Comparison of ENCODE assay signal across 18 mouse cellular contexts in the genomic region with DNA sequence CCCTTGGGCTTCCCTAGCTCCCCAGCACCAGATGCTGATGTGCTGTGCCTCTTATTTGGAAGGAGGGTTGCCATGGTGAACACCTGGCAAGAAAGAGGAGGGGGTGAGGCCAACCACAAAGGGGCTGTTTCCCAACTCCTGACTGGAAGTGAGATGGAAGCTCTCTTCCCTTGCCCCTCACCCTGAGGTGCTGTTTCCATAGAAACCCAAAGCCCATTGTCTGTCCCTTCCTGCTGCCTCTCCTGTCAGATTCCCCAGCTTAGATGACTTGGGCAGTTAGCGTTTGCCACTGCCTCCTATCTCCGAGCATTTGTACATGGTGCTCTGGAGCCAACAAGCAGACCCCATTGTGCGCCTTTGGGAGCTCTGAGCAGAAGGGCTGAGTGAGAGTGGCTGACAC. TPM values are rescaled to one million over a fixed set of nuclear protein-coding genes. Genes with fewer than 3 reads are reported as not detected.
DNase-seq lines count a peak whose midpoint lies in the region; ATAC-seq and TF ChIP-seq lines count a peak whose summit lies in the region.
"Had no signal": no experiment of that assay in that cellular context is flagged by ENCODE, and none has a peak within 500 bp of the region (broad histone marks: within the 10 kb centered on the region; RNA-seq: fewer than 3 reads in every experiment).

No protein-coding gene starts in this region.

- WGBS in forebrain, postnatal 0 days, result 26% methylated on average over 3 of the region's 3 CpGs
- 27% methylated on average over 3 of the region's 3 CpGs for WGBS in forebrain, embryonic 11.5 days
- WGBS in neural tube, embryonic 15.5 days, result 30% methylated on average over 3 of the region's 3 CpGs
- 58% methylated on average over 3 of the region's 3 CpGs for WGBS in limb, embryonic 13.5 days

- DNase-seq in forebrain, postnatal 0 days, result peak; percentile 41
- DNase-seq in forebrain, embryonic 11.5 days (ENCODE audit: low spot score), result no peak
- DNase-seq in neural tube, embryonic 10.5 days (ENCODE audit: extremely low spot score, low spot score), result no peak
- DNase-seq in retina, postnatal 1 day, result peak; percentile 53
- DNase-seq in lung, postnatal 4 days, result no peak
- DNase-seq in left cerebral cortex, adult 9 months (ENCODE audit: low spot score in 2 of 2), result no peak
- DNase-seq: cerebellum, adult 8-10 months; gastrocnemius, postnatal 36 days; kidney, adult 18-20 months; kidney, postnatal 10 days; left cerebral cortex, postnatal 4 days; spleen, adult 18-20 months had no signal

- peak; percentile 4; the same call in 1 of the 2 replicates for TF ChIP-seq CTCF in forebrain, postnatal 0 days (IDR thresholded peaks at IDR 0.05; ENCODE audit: low read depth)

- H3K36me3 ChIP-seq in forebrain, postnatal 0 days (ENCODE audit: insufficient read depth), result no peaks in the 10 kb centered on the region
- no peaks in the 10 kb centered on the region for H3K36me3 ChIP-seq in forebrain, embryonic 11.5 days (ENCODE audit: control insufficient read depth, insufficient read depth, low read length)
- H3K36me3 ChIP-seq in neural tube, embryonic 15.5 days, result no peaks in the 10 kb centered on the region
- no peaks in the 10 kb centered on the region for H3K36me3 ChIP-seq in limb, embryonic 13.5 days
- H3K36me3 ChIP-seq: lung, embryonic 15.5 days; neural tube, embryonic 13.5 days had no signal

- no peak overlapping the region for H3K4me3 ChIP-seq in forebrain, postnatal 0 days (ENCODE audit: low read depth, low read length)
- H3K4me3 ChIP-seq in forebrain, embryonic 11.5 days (ENCODE audit: low read depth, low read length), result no peak overlapping the region
- H3K4me3 ChIP-seq in neural tube, embryonic 15.5 days (replicated peaks), result no peak overlapping the region
- H3K4me3 ChIP-seq in limb, embryonic 13.5 days, result no peak overlapping the region
- H3K4me3 ChIP-seq: lung, embryonic 15.5 days; neural tube, embryonic 13.5 days had no signal

- H3K9me3 ChIP-seq in forebrain, postnatal 0 days (ENCODE audit: low read length), result no peaks in the 10 kb centered on the region
- H3K9me3 ChIP-seq in forebrain, embryonic 11.5 days (ENCODE audit: control insufficient read depth, low read length), result no peaks in the 10 kb centered on the region
- H3K9me3 ChIP-seq in neural tube, embryonic 15.5 days (replicated peaks), result no peaks in the 10 kb centered on the region
- no peaks in the 10 kb centered on the region for H3K9me3 ChIP-seq in limb, embryonic 13.5 days
- H3K9me3 ChIP-seq: lung, embryonic 15.5 days; neural tube, embryonic 13.5 days had no signal

- peak; percentile 50 for ATAC-seq in forebrain, postnatal 0 days
- ATAC-seq in forebrain, embryonic 11.5 days (replicated peaks; ENCODE audit: low FRiP score), result no peak
- no peak for ATAC-seq in neural tube, embryonic 15.5 days (ENCODE audit: low FRiP score)
- ATAC-seq in limb, embryonic 13.5 days (ENCODE audit: low FRiP score, low read depth), result no peak

- H3K27me3 ChIP-seq in forebrain, postnatal 0 days (ENCODE audit: insufficient read depth, low read length), result no peaks in the 10 kb centered on the region
- no peaks in the 10 kb centered on the region for H3K27me3 ChIP-seq in forebrain, embryonic 11.5 days (ENCODE audit: control insufficient read depth, insufficient read depth, low read length)
- H3K27me3 ChIP-seq in neural tube, embryonic 15.5 days (replicated peaks), result 0 out of 2 replicates have a peak, but pooled peaks cover 3% of the 10 kb centered on the region
- 0 out of 2 replicates have a peak, but pooled peaks cover 3% of the 10 kb centered on the region for H3K27me3 ChIP-seq in limb, embryonic 13.5 days
- H3K27me3 ChIP-seq: lung, embryonic 15.5 days had no signal

- no peak overlapping the region for H3K9ac ChIP-seq in forebrain, postnatal 0 days
- H3K9ac ChIP-seq in forebrain, embryonic 11.5 days (ENCODE audit: low read length), result no peak overlapping the region
- H3K9ac ChIP-seq in neural tube, embryonic 15.5 days (replicated peaks), result 0 out of 2 replicates have a peak overlapping the region, but pooled peaks have one; percentile 15
- 0 out of 2 replicates have a peak overlapping the region, but pooled peaks have one; percentile 8 for H3K9ac ChIP-seq in limb, embryonic 13.5 days
- H3K9ac ChIP-seq: liver, embryonic 14.5 days; lung, embryonic 15.5 days had no signal

- H3K27ac ChIP-seq in forebrain, postnatal 0 days (ENCODE audit: low read depth, low read length), result no peak overlapping the region
- H3K27ac ChIP-seq in forebrain, embryonic 11.5 days (ENCODE audit: low read depth, low read length), result no peak overlapping the region
- 0 out of 2 replicates have a peak overlapping the region, but pooled peaks have one; percentile 33 for H3K27ac ChIP-seq in neural tube, embryonic 15.5 days (replicated peaks)
- no peak overlapping the region for H3K27ac ChIP-seq in limb, embryonic 13.5 days
- H3K27ac ChIP-seq: liver, embryonic 14.5 days; lung, embryonic 15.5 days; neural tube, embryonic 13.5 days had no signal

- H3K4me1 ChIP-seq in forebrain, postnatal 0 days (ENCODE audit: insufficient read depth), result peaks cover 12% of the 10 kb centered on the region
- 0 out of 2 replicates have a peak, but pooled peaks cover 2% of the 10 kb centered on the region for H3K4me1 ChIP-seq in forebrain, embryonic 11.5 days (replicated peaks; ENCODE audit: control insufficient read depth, insufficient read depth, low read length)
- H3K4me1 ChIP-seq in neural tube, embryonic 15.5 days, result peaks cover 27% of the 10 kb centered on the region
- H3K4me1 ChIP-seq in limb, embryonic 13.5 days, result peaks cover 29% of the 10 kb centered on the region

- no peak overlapping the region for H3K4me2 ChIP-seq in forebrain, postnatal 0 days (ENCODE audit: low read depth)
- no peak overlapping the region for H3K4me2 ChIP-seq in forebrain, embryonic 11.5 days (ENCODE audit: low read depth, low read length, severe bottlenecking)
- H3K4me2 ChIP-seq in neural tube, embryonic 15.5 days, result no peak overlapping the region
- H3K4me2 ChIP-seq in limb, embryonic 13.5 days (replicated peaks), result no peak overlapping the region

RNA-seq across cellular contexts. Expression of a gene that starts 17.6 kb away (rescaled TPM):
- total RNA-seq in forebrain, postnatal 0 days (2014; rRNA removed), result 21.8 and 24.0 TPM in 2 replicates
- polyA plus RNA-seq in forebrain, postnatal 0 days (2015; fragmentation: Nextera tagmentation; extraction: Ambion mirVana), result 10.3 and 21.0 TPM in 2 replicates
- polyA plus RNA-seq in forebrain, embryonic 11.5 days (2014; fragmentation: Nextera tagmentation; extraction: Ambion mirVana), result 20.8 and 23.3 TPM in 2 replicates
- 30.3 and 33.2 TPM in 2 replicates for polyA plus RNA-seq in neural tube, embryonic 15.5 days (2015; fragmentation: Nextera tagmentation; extraction: Ambion mirVana)
- polyA plus RNA-seq in limb, embryonic 13.5 days (2015; fragmentation: Nextera tagmentation; extraction: Ambion mirVana), result 31.9 and 34.7 TPM in 2 replicates

RNA-seq across cellular contexts. Expression of a gene that starts 21.8 kb away (rescaled TPM):
- 0.23 and 1.1 TPM in 2 replicates for total RNA-seq in forebrain, postnatal 0 days (2014; rRNA removed)
- polyA plus RNA-seq in forebrain, postnatal 0 days (2015; fragmentation: Nextera tagmentation; extraction: Ambion mirVana), result 0.11 and 0.36 TPM in 2 replicates
- polyA plus RNA-seq in forebrain, embryonic 11.5 days (2014; fragmentation: Nextera tagmentation; extraction: Ambion mirVana), result 0.32 and 0.51 TPM in 2 replicates
- 0.23 and 2.4 TPM in 2 replicates for polyA plus RNA-seq in neural tube, embryonic 15.5 days (2015; fragmentation: Nextera tagmentation; extraction: Ambion mirVana)
- polyA plus RNA-seq in limb, embryonic 13.5 days (2015; fragmentation: Nextera tagmentation; extraction: Ambion mirVana), result 1.5 and 1.6 TPM in 2 replicates
- total RNA-seq: common myeloid progenitor, adult 5-6 weeks had no signal

Comparison
In these comparisons a context has a peak if more than half of its experiments do, and no peak if none do; other contexts are left out.
1. DNase-seq: peak in forebrain, postnatal 0 days (single experiment) and retina, postnatal 1 day (single experiment); none in forebrain, embryonic 11.5 days (single experiment), neural tube, embryonic 10.5 days (single experiment), lung, postnatal 4 days (0 of 2) and left cerebral cortex, adult 9 months (0 of 2).
2. H3K9ac ChIP-seq: peak in neural tube, embryonic 15.5 days (single experiment) and limb, embryonic 13.5 days (single experiment); none in forebrain, postnatal 0 days (single experiment) and forebrain, embryonic 11.5 days (single experiment).